Mouse (Mus musculus): Measurements from ENCODE around the gene Adad2.
A peak's percentile ranks its signal among the peaks of the same experiment; 100 is the strongest.

The Adad2 gene

GRCm38 (mm10) chr8:119612471-119612870, at the start of gene Adad2:
Gene Adad2 (plus strand): TSS chr8:119612747.
- no peak for DNase-seq (ENCODE audit: low read depth, low spot score)
- H3K36me3 ChIP-seq (ENCODE audit: control insufficient read depth, insufficient read depth, low read length, poor library complexity, severe bottlenecking): no peaks in the 10 kb centered on the region
- H3K27me3 ChIP-seq (ENCODE audit: control insufficient read depth, insufficient read depth, low read length, poor library complexity, severe bottlenecking): no peaks in the 10 kb centered on the region

DNA sequence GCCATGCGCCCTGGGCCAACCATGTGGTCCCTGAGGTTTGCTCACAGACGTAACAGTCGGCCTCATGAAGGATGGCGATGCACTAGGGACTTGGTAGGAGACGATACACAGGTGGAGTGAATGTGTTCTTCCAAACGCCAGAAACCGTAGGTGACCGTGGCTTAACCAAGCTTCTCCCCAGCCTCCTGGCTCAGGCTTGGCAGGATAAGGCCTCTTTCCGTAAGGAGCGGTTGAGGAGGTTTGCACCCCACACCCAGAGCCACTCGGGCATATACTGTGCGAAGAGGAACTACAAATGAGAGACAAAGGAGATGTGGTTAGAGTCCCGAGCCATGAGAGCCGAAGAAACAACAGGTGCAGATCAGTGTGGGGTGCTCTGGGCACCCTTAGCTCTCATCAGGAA, 48.7 kb upstream of the Adad2 start:
- DNase-seq (ENCODE audit: low read depth, low spot score): peak; percentile 70
- Histone ChIP-seq H3K36me3 (ENCODE audit: control insufficient read depth, insufficient read depth, low read length, poor library complexity, severe bottlenecking) (peaks cover 11% of the 10 kb centered on the region), H3K27me3 (ENCODE audit: control insufficient read depth, insufficient read depth, low read length, poor library complexity, severe bottlenecking) (no peaks in the 10 kb centered on the region)

GRCm38 (mm10) chr8:119566367-119566766, 46.2 kb upstream of the Adad2 start:
- no peak for DNase-seq (ENCODE audit: low read depth, low spot score)
- Histone ChIP-seq H3K27me3 (ENCODE audit: control insufficient read depth, insufficient read depth, low read length, poor library complexity, severe bottlenecking) (no peaks in the 10 kb centered on the region), H3K36me3 (ENCODE audit: control insufficient read depth, insufficient read depth, low read length, poor library complexity, severe bottlenecking) (peaks cover 11% of the 10 kb centered on the region)

DNA sequence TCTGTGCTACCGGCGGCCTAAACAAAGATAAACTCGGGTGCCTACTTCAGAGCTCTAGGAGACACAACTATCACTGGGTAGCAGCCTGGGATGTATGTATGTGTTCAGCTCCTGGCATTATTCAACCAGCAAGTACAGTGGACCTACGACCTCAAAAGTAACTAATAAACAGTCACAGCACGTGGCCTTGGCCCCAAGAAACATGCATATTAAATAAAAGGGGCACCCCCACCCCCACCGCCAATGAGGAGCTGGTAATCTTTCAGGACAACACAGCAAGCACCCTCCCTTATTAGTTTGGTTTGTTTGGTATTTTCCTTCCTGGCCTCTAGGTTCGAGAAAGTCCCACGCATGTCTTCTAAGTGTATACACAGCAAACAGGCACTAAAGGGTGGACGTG, 44.3 kb upstream of the Adad2 start:
- no peak for DNase-seq (ENCODE audit: low read depth, low spot score)
- Histone ChIP-seq H3K36me3 (ENCODE audit: control insufficient read depth, insufficient read depth, low read length, poor library complexity, severe bottlenecking) (peaks cover 9% of the 10 kb centered on the region), H3K27me3 (ENCODE audit: control insufficient read depth, insufficient read depth, low read length, poor library complexity, severe bottlenecking) (no peaks in the 10 kb centered on the region)

DNA sequence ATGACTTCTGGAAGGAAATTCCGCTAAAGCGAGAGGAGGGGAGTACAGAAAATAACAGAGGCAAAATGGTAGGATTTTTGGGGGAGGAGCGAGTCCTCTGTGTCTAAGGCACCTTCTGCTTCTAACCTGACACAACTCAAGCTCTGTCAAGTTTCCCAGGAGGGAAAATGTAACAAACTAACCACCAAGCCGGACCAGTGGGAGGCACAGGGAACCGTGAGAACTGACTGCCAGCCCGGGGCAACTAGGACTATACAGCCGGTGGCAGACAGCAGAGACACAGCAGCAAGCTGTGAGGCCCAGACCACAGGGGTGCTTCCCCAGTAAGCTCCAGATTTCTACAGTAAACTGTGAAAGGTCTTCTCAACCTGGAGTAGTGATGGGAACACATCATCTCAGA, 43.6 kb upstream of the Adad2 start:
- Histone ChIP-seq H3K27me3 (ENCODE audit: control insufficient read depth, insufficient read depth, low read length, poor library complexity, severe bottlenecking) (no peaks in the 10 kb centered on the region), H3K36me3 (ENCODE audit: control insufficient read depth, insufficient read depth, low read length, poor library complexity, severe bottlenecking) (peaks cover 9% of the 10 kb centered on the region)
- no peak for DNase-seq (ENCODE audit: low read depth, low spot score)

DNA sequence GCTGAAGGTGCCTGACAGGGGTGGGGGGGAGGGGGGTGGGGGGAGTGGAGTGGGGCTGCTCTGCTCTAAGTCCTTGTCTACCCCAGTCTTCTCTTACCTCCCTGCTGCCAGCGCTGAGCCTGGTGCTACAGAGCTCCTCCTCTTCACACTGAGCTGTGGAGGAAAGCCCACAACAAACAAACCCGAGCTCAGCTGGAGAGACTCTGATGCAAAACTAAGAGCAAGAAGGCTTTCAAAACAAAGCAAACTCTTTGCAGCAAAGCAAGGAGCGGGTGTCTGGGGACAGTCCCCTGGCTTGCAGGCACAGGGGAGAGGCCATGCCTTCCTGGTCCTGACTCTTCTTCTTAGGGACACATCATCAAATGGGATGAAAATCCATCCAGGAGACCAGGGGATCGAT, 42.7 kb upstream of the Adad2 start:
- Histone ChIP-seq H3K36me3 (ENCODE audit: control insufficient read depth, insufficient read depth, low read length, poor library complexity, severe bottlenecking) (peaks cover 9% of the 10 kb centered on the region), H3K27me3 (ENCODE audit: control insufficient read depth, insufficient read depth, low read length, poor library complexity, severe bottlenecking) (no peaks in the 10 kb centered on the region)
- DNase-seq (ENCODE audit: low read depth, low spot score): no peak

GRCm38 (mm10) chr8:119571135-119571534, 41.4 kb upstream of the Adad2 start:
- Histone ChIP-seq H3K36me3 (ENCODE audit: control insufficient read depth, insufficient read depth, low read length, poor library complexity, severe bottlenecking) (no peaks in the 10 kb centered on the region), H3K27me3 (ENCODE audit: control insufficient read depth, insufficient read depth, low read length, poor library complexity, severe bottlenecking) (no peaks in the 10 kb centered on the region)
- no peak for DNase-seq (ENCODE audit: low read depth, low spot score)

GRCm38 (mm10) chr8:119572411-119572810, 40.1 kb upstream of the Adad2 start:
- H3K27me3 ChIP-seq (ENCODE audit: control insufficient read depth, insufficient read depth, low read length, poor library complexity, severe bottlenecking): no peaks in the 10 kb centered on the region
- no peaks in the 10 kb centered on the region for H3K36me3 ChIP-seq (ENCODE audit: control insufficient read depth, insufficient read depth, low read length, poor library complexity, severe bottlenecking)
- DNase-seq (ENCODE audit: low read depth, low spot score): no peak

- Histone ChIP-seq H3K36me3 (ENCODE audit: control insufficient read depth, insufficient read depth, low read length, poor library complexity, severe bottlenecking) (no peaks in the 10 kb centered on the region), H3K27me3 (ENCODE audit: control insufficient read depth, insufficient read depth, low read length, poor library complexity, severe bottlenecking) (no peaks in the 10 kb centered on the region)
- DNase-seq (ENCODE audit: low read depth, low spot score): peak; percentile 96
Observed at GRCm38 (mm10) chr8:119574437-119575365, 37.8 kb upstream of the Adad2 start, which contains the start of the genes Hsdl1 and Dnaaf1. Gene Hsdl1 (minus strand): TSS chr8:119575183. Gene Dnaaf1 (plus strand): TSS chr8:119575235.

DNA sequence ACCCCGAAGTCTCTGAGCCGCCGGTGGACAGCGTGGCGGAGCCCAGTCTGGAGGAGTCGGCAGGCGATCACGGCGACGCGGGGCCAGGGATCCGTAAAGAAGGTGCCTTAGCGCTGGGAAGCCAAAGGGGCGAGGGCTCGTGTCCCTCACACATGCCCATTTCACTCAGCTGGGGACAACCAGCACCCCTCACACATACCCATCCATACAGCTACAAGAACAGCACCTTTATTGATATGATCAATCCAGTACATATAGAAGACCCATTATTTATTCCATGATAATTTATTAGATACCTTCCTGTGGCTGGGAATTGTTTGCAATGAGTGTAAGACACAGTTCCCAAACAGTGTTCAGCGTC, 37.2 kb upstream of the Adad2 start:
- no peaks in the 10 kb centered on the region for H3K36me3 ChIP-seq (ENCODE audit: control insufficient read depth, insufficient read depth, low read length, poor library complexity, severe bottlenecking)
- no peak for DNase-seq (ENCODE audit: low read depth, low spot score)
- H3K27me3 ChIP-seq (ENCODE audit: control insufficient read depth, insufficient read depth, low read length, poor library complexity, severe bottlenecking): no peaks in the 10 kb centered on the region

GRCm38 (mm10) chr8:119579096-119579495, 33.5 kb upstream of the Adad2 start:
- Histone ChIP-seq H3K36me3 (ENCODE audit: control insufficient read depth, insufficient read depth, low read length, poor library complexity, severe bottlenecking) (no peaks in the 10 kb centered on the region), H3K27me3 (ENCODE audit: control insufficient read depth, insufficient read depth, low read length, poor library complexity, severe bottlenecking) (no peaks in the 10 kb centered on the region)
- DNase-seq (ENCODE audit: low read depth, low spot score): no peak

DNA sequence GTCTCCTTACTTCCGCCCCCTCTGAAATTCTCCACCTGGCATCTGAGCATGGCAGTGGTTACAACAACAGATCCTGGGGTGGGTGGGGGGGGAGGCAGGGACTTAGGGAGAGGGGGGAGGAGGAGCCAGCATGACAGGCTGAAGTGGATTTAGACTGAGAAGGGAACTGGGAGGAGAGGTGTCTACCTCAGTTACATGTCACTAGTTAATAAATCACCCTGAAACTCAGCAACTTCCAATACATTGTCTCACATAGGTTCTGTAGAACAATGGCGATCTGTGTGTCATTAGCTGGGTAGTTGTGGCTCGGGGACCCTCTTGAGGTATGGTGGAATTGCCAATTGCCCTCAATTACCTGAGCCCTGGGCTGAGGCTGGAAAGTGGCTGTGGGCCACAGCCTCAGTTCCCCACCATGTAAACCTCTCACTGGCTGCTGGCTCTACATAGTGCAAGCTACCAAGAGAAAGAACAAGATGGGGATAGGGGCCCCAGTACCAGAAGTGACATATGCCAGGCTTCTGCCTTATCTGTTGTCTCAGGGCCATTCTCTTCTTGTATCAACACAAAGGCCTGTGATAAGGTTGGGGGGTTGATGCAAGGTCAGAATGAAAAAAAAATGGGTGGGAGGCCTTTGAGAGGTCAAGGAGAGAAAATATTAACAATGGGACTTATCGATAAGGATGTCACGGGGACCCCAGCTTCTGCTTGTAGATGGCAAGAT, 31.9 kb upstream of the Adad2 start:
- no peaks in the 10 kb centered on the region for H3K27me3 ChIP-seq (ENCODE audit: control insufficient read depth, insufficient read depth, low read length, poor library complexity, severe bottlenecking)
- no peaks in the 10 kb centered on the region for H3K36me3 ChIP-seq (ENCODE audit: control insufficient read depth, insufficient read depth, low read length, poor library complexity, severe bottlenecking)
- DNase-seq (ENCODE audit: low read depth, low spot score): no peak

DNA sequence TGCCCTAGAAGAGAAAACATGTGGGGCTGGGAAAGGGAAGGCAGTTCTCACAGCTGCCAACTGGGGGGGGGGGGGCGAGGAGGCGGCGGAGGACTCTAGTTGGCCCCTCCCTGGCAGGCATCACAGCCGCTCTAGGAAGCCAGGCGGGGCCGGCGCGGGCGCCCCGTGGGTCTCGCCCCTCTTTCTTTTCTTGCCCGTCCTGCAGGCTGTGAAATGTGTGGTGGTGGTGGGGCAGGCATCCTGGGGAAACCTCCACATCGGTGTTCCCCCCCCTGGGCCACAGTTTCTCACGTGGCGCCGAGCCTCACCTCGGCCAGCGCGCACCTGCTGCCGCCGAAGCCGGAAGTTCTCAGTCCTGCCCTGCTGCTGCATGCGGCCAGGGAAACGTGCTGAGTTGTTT, 26.6 kb upstream of the Adad2 start:
- peak; percentile 73 for DNase-seq (ENCODE audit: low read depth, low spot score)
- Histone ChIP-seq H3K36me3 (ENCODE audit: control insufficient read depth, insufficient read depth, low read length, poor library complexity, severe bottlenecking) (no peaks in the 10 kb centered on the region), H3K27me3 (ENCODE audit: control insufficient read depth, insufficient read depth, low read length, poor library complexity, severe bottlenecking) (no peaks in the 10 kb centered on the region)

DNA sequence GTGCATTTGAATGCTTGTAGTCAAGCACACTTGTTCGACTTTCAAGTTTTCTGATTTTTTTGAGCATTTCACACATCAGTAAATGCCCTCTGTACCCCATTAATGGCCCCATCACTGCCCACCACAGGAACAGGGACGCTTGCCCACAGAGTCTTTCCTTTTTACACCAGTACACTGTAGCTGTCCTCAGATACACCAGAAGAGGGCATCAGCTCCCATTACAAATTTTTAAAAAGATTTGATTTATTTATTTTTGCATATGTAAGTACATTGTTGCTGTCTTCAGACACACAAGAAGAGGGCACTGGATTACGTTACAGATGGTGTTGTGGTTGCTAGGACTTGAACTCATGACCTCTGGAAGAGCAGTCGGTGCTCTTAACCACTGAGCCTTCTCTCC, 24.2 kb upstream of the Adad2 start:
- H3K36me3 ChIP-seq (ENCODE audit: control insufficient read depth, insufficient read depth, low read length, poor library complexity, severe bottlenecking): no peaks in the 10 kb centered on the region
- no peaks in the 10 kb centered on the region for H3K27me3 ChIP-seq (ENCODE audit: control insufficient read depth, insufficient read depth, low read length, poor library complexity, severe bottlenecking)
- DNase-seq (ENCODE audit: low read depth, low spot score): no peak

GRCm38 (mm10) chr8:119588844-119589243, 23.7 kb upstream of the Adad2 start:
- no peak for DNase-seq (ENCODE audit: low read depth, low spot score)
- H3K27me3 ChIP-seq (ENCODE audit: control insufficient read depth, insufficient read depth, low read length, poor library complexity, severe bottlenecking): no peaks in the 10 kb centered on the region
- no peaks in the 10 kb centered on the region for H3K36me3 ChIP-seq (ENCODE audit: control insufficient read depth, insufficient read depth, low read length, poor library complexity, severe bottlenecking)

All from splenic B cell, adult 2 months (primary cell).